Mouse (Mus musculus) ES-CJ7 (cell line): Measurements from ENCODE around the gene Kcnk10.

ENCODE experiments used
- DNase-seq: peaks from one replicate; pipeline ENCODE4 v3.0.0; 2011; ENCODE audit warnings: low read depth, low spot score

The Kcnk10 gene

GRCm38 (mm10) chr12:98406598-98406997 lies 171.5 kb downstream of the Kcnk10 start:
- DNase-seq = no peak

GRCm38 (mm10) chr12:98406076-98406475 lies 172.0 kb downstream of the Kcnk10 start:
- DNase-seq = no peak

GRCm38 (mm10) chr12:98396586-98396985 lies 181.5 kb downstream of the Kcnk10 start:
- no peak for DNase-seq

- no peak for DNase-seq
Observed at GRCm38 (mm10) chr12:98394115-98394514, 184.0 kb downstream of the Kcnk10 start.

- no peak for DNase-seq
Observed at GRCm38 (mm10) chr12:98391347-98391746, 186.8 kb downstream of the Kcnk10 start.

- DNase-seq = no peak
Observed at GRCm38 (mm10) chr12:98389618-98390017, 188.5 kb downstream of the Kcnk10 start.
